Mouse (Mus musculus) embryonic facial prominence, embryonic 13.5 days (tissue): ENCODE data around the gene Myrfl. TPM values are rescaled to one million over a fixed set of nuclear protein-coding genes. Genes with fewer than 3 reads are reported as not detected.

ENCODE experiments used
- polyA plus RNA-seq: library from polyadenylated mRNA; unstranded; fragments of >200 nt; fragmentation: Nextera tagmentation; extraction: Ambion mirVana; gene quantifications from 2 replicates; pipeline ENCODE4 v1.2.1, GENCODE M21; 2015

Myrfl gene
- polyA plus RNA-seq, 1 experiment from 2014 or later: 0.22 TPM

Other genes starting within 250 kb of the Myrfl start
- 33.0 and 38.2 TPM in 2 replicates for gene Rab3ip, start 53.9 kb upstream of the Myrfl start, polyA plus RNA-seq
- not detected in 2 replicates for gene Gm10271, start 75.7 kb upstream of the Myrfl start, polyA plus RNA-seq
- 0.21 and 0.22 TPM in 2 replicates for gene Best3, start 89.4 kb upstream of the Myrfl start, polyA plus RNA-seq
- 0.43 TPM in 1 of 2 replicates, not detected in the other for gene Lrrc10, start 148.4 kb upstream of the Myrfl start, polyA plus RNA-seq
- 257 and 258 TPM in 2 replicates for gene Cct2, start 166.9 kb upstream of the Myrfl start, polyA plus RNA-seq